Mouse (Mus musculus) heart, embryonic 14.5 days (tissue): ENCODE measurements around the gene Atl3. TPM values are rescaled to one million over a fixed set of nuclear protein-coding genes. Genes with fewer than 3 reads are reported as not detected.

ENCODE experiments used
- ATAC-seq: fragments of 200-750 bp; cut with Nextera tagmentation; 2 replicates; pipeline ENCODE4 v1.8.0; 2017; ENCODE audit warnings: low read depth, moderate TSS enrichment; ENCODE audit not compliant: insufficient number of reproducible peaks, insufficient read depth, low FRiP score
- H3K27ac ChIP-seq, 2 experiments: fragments of 200-500 bp in 1 of 2; fragments of 300-500 bp in 1 of 2; sonication (generic) in 1 of 2; replicated peaks in 1 of 2; 2 replicates each; pipeline ENCODE4 v1.5.1; 2012 to 2014; ENCODE audit warnings: low read depth in 2 of 2, low read length in 2 of 2, control low read depth in 1 of 2, mild to moderate bottlenecking in 1 of 2, mixed read lengths in 1 of 2; ENCODE audit not compliant: control insufficient read depth in 1 of 2, insufficient read depth in 1 of 2
- H3K27me3 ChIP-seq: fragments of 300-500 bp; sonication (generic); 2 replicates; pipeline ENCODE4 v1.6.1; 2014; ENCODE audit warnings: mild to moderate bottlenecking, low read length, control low read depth; ENCODE audit not compliant: control insufficient read depth, insufficient read depth
- H3K36me3 ChIP-seq: fragments of 300-500 bp; sonication (generic); 2 replicates; pipeline ENCODE4 v1.6.1; 2014; ENCODE audit warnings: mild to moderate bottlenecking, control low read depth, low read length, mixed read lengths; ENCODE audit not compliant: control insufficient read depth, insufficient read depth
- H3K4me1 ChIP-seq, 2 experiments: fragments of 200-500 bp in 1 of 2; fragments of 300-500 bp in 1 of 2; sonication (generic) in 1 of 2; 2 replicates each; pipeline ENCODE4 v1.6.1; 2012 to 2014; ENCODE audit warnings: low read length in 2 of 2, control low read depth in 1 of 2, mixed read lengths in 1 of 2; ENCODE audit not compliant: control insufficient read depth in 2 of 2, insufficient read depth in 2 of 2
- H3K4me2 ChIP-seq: fragments of 300-500 bp; sonication (generic); 2 replicates; pipeline ENCODE4 v1.6.1; 2014; ENCODE audit warnings: mild to moderate bottlenecking, low read length
- H3K4me3 ChIP-seq, 2 experiments: fragments of 200-500 bp in 1 of 2; fragments of 300-500 bp in 1 of 2; sonication (generic) in 1 of 2; 2 replicates each; pipeline ENCODE4 v1.5.1; 2012 to 2014; ENCODE audit warnings: low read length in 2 of 2, mild to moderate bottlenecking in 2 of 2, control low read depth in 1 of 2, low read depth in 1 of 2, moderate library complexity in 1 of 2; ENCODE audit not compliant: control insufficient read depth in 1 of 2, insufficient read depth in 1 of 2
- H3K9ac ChIP-seq: fragments of 300-500 bp; sonication (generic); 2 replicates; pipeline ENCODE4 v1.6.1; 2014; ENCODE audit warnings: mild to moderate bottlenecking, low read length
- H3K9me3 ChIP-seq: fragments of 300-500 bp; sonication (generic); 2 replicates; pipeline ENCODE4 v1.6.1; 2016; ENCODE audit warnings: low read length, control low read depth; ENCODE audit not compliant: control insufficient read depth
- WGBS: fragments of 180-500 bp; shearing (Covaris S2); extraction: QIAGEN DNeasy Blood & Tissue Kit; methylation state at CpG from one replicate; pipeline ENCODE4 v1.1.7; 2014; 5-methylcytosine and 5-hydroxymethylcytosine counted together
- polyA plus RNA-seq: library from polyadenylated mRNA; unstranded; fragments of >200 nt; fragmentation: Nextera tagmentation; extraction: Ambion mirVana; gene quantifications from 2 replicates; pipeline ENCODE4 v1.2.1, GENCODE M21; 2014

Gene Atl3
- polyA plus RNA-seq, 1 experiment from 2014 or later, result 12.1 TPM

DNA sequence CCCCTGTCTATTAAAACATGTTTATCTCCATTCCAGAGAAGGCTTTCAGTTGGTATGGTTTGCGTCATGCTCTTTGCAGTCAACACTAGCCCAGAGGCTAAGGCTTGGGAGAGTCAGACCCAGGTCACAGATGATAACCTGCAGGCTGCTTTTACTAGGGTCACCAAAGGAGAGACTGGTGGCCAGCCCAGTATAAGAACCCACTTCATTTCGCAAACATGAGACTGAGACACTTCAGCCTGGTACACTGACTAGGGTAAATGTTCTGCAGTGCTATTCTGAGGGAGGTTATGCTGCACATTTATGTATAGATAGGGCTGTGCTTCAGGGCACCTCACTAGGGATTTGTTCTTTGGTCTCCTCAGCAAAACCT lies 58.4 kb downstream of the Atl3 start:
- Histone ChIP-seq H3K27me3 (no peaks in the 10 kb centered on the region), H3K9ac (no peak overlapping the region), H3K4me2 (no peak overlapping the region), H3K9me3 (no peaks in the 10 kb centered on the region), H3K36me3 (no peaks in the 10 kb centered on the region), H3K4me3 (no peak overlapping the region), H3K27ac (peak overlapping the region; percentile 70 to 81), H3K4me1 (peaks cover 9 to 24% of the 10 kb centered on the region in 2 experiments)
- ATAC-seq, result peak; percentile 34; the same call in 1 of the 2 replicates
- 14% methylated on average over 2 of the region's 2 CpGs for WGBS

DNA sequence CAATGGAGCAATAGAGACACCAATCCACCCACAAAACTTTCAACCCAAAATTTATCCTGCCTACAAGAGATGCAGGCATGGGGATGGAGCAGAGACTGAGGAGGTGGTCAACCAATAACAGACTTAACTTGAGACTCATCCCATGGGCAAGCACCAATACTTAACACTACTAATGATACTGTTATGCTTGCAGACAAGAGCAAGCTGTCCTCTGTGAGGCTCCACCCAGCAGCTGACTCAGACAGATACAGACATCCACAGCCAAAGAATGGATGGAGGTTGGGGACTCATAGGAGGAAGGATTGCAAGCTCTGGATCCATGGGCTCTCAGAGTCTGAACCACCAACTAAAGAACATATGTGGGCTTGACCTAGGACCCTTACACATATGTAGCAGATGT lies 59.6 kb downstream of the Atl3 start:
- no peaks in the 10 kb centered on the region for H3K27me3 ChIP-seq
- ATAC-seq, result no peak

GRCm38 (mm10) chr19:7554881-7555280 lies 61.0 kb downstream of the Atl3 start:
- ATAC-seq, result no peak
- no peaks in the 10 kb centered on the region for H3K27me3 ChIP-seq
- no peak overlapping the region for H3K4me3 ChIP-seq
- no peaks in the 10 kb centered on the region for H3K9me3 ChIP-seq
- H3K36me3 ChIP-seq, result peaks cover 5% of the 10 kb centered on the region
- no peak overlapping the region for H3K9ac ChIP-seq
- no peak overlapping the region for H3K27ac ChIP-seq
- H3K4me2 ChIP-seq, result no peak overlapping the region
- H3K4me1 ChIP-seq, result peaks cover 14 to 18% of the 10 kb centered on the region in 2 experiments
- 63% methylated on average over 4 of the region's 4 CpGs for WGBS

More for the DNA sequence above, 59.6 kb downstream of the Atl3 start:
- H3K4me3 ChIP-seq, result no peak overlapping the region
- H3K36me3 ChIP-seq, result no peaks in the 10 kb centered on the region
- no peak overlapping the region for H3K27ac ChIP-seq
- no peak overlapping the region for H3K9ac ChIP-seq
- peaks cover 14 to 19% of the 10 kb centered on the region in 2 experiments for H3K4me1 ChIP-seq
- no peak overlapping the region for H3K4me2 ChIP-seq
- no peaks in the 10 kb centered on the region for H3K9me3 ChIP-seq

DNA sequence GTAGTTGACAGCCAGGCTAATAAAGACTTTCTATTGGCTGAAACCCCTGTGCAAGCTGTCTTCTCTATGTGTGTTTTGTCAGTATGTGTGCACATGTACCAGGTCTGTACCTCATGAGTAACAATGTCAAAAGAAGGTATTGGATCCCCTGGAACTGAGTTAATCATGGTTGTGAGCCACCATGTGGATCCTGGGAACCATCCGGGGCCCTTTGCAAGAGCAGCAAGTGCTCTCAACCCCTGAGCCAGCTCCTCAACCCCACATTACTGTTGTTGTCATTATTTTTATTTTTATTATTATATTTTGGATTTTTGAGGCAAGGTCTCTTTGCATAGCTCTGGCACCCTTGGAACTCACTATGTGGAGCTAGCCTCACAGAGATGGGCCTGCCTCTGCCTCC lies 62.8 kb downstream of the Atl3 start:
- H3K9me3 ChIP-seq, result no peaks in the 10 kb centered on the region
- H3K4me2 ChIP-seq, result no peak overlapping the region
- H3K27me3 ChIP-seq, result no peaks in the 10 kb centered on the region
- H3K36me3 ChIP-seq, result peaks cover 9% of the 10 kb centered on the region
- no peak overlapping the region for H3K27ac ChIP-seq
- WGBS, result 93% methylated on average over 1 of the region's 1 CpGs
- no peak for ATAC-seq
- no peak overlapping the region for H3K4me3 ChIP-seq
- peaks cover 12 to 19% of the 10 kb centered on the region in 2 experiments for H3K4me1 ChIP-seq
- no peak overlapping the region for H3K9ac ChIP-seq

DNA sequence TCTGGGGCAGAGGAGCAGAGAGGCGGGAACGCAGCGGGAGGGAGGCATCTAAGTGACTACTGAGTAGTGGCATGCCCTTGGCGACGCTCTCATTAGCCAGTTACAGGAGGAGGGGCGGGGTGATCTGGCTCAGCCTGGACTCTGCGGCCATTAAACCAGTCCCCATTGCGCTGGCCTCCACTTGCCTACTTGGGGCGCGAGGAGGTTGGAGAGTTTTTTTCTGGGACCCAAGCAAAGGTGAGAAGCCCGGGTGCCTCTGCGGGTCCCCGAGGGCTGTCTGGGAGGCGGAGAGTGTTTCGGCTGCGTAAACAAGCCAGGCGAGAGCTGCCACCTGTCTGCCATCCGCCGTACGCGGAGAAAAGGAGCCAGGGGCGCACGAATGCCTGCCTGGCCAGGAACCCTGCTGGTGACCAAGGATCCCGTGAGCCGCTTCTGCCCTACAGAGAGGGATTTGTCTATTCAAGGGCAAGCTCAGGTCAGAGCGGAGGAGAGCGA lies 63.5 kb downstream of the Atl3 start, which contains the start of gene Pla2g16:
Pla2g16 (plus strand) TSS at position 132 of the 495 bp plus-strand sequence.
- peaks cover 9% of the 10 kb centered on the region for H3K36me3 ChIP-seq
- peak within 1 kb of the TSS; percentile 82 for H3K4me2 ChIP-seq
- no peaks in the 10 kb centered on the region for H3K9me3 ChIP-seq
- H3K4me1 ChIP-seq, result peaks cover 7 to 15% of the 10 kb centered on the region in 2 experiments
- peak; percentile 87 for ATAC-seq
- peak within 1 kb of the TSS; percentile 57 to 63 for H3K4me3 ChIP-seq
- peak within 1 kb of the TSS; percentile 76 for H3K9ac ChIP-seq
- H3K27ac ChIP-seq, result peak within 1 kb of the TSS; percentile 66 to 79
- under 1% methylated on average over 27 of the region's 27 CpGs for WGBS
- no peaks in the 10 kb centered on the region for H3K27me3 ChIP-seq

DNA sequence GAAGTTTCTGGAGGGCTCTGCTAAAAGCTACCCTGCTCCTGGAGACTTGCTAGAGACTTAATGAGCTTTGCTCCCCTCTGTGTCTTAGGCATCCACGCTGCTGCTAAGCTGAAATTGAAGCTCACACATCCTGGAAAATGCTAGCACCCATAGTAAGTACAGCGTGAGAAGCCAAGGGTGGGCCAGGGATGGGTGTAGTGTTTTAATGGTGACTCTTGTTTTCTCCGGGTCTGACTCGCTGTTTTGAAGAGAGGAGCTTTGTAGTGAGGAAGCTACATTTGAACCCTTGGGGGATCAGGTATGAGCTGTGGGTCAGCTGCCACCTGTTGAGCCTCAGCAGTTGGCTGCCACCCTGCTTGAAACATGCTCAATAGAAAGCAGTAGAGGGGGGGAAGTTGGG lies 64.0 kb downstream of the Atl3 start:
- Histone ChIP-seq H3K9me3 (no peaks in the 10 kb centered on the region), H3K4me1 (peaks cover 5 to 11% of the 10 kb centered on the region in 2 experiments; a peak in 3 of 4 replicates), H3K27ac (peak overlapping the region; percentile 66 to 79), H3K4me3 (peak overlapping the region; percentile 57 to 63), H3K36me3 (peaks cover 9% of the 10 kb centered on the region), H3K4me2 (peak overlapping the region; percentile 82), H3K27me3 (no peaks in the 10 kb centered on the region), H3K9ac (peak overlapping the region; percentile 76)
- no peak for ATAC-seq
- 6% methylated on average over 4 of the region's 4 CpGs for WGBS

DNA sequence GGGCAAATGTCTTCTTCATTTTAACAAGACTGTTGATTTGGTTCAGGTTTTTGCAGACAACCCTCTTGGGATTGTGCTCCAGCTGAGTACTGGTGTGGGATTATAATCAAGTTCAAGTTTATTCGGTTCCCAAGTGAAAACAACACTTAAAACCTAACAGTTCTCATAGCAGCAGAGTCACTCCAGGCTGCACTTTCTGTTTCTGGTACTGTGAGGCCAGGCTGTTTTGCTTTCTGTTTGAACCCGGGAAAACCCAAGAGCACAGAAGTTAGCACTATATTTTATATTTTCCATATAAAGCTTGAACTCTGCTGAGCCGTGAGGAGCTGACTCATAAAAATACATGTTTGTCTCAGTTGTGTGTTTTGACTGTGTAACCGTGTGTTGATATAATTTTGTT lies 64.8 kb downstream of the Atl3 start:
- Histone ChIP-seq H3K4me3 (peak overlapping the region; percentile 57 to 63), H3K36me3 (peaks cover 9% of the 10 kb centered on the region), H3K9me3 (no peaks in the 10 kb centered on the region), H3K4me1 (peaks cover 5 to 8% of the 10 kb centered on the region in 2 experiments; a peak in 2 of 4 replicates), H3K4me2 (peak overlapping the region; percentile 82), H3K27me3 (no peaks in the 10 kb centered on the region), H3K9ac (peak overlapping the region; percentile 76), H3K27ac (no peak overlapping the region)
- WGBS, result 68% methylated on average over 4 of the region's 4 CpGs
- no peak for ATAC-seq

DNA sequence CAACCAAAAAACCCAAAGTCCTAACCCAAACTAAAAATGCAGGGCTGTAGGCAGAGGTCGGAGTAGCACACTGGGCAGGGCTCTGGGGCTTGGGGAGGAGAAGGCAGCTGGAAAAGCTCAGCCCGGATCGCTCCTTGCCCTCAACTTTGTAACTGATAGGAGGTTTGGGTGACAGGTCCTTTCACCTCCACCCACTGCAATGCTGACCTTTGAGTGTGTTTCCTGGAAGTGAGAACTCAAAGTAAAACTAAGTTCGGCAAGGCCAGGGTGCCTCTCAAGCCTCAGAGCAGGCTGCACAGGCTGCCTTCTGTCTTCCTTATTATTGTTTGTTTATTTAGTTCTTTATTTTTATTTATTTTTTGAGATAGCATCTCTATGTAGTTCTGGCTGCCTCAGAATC lies 66.1 kb downstream of the Atl3 start:
- Histone ChIP-seq H3K27ac (no peak overlapping the region), H3K9me3 (no peaks in the 10 kb centered on the region), H3K4me3 (no peak overlapping the region), H3K4me2 (no peak overlapping the region), H3K4me1 (peaks cover 5 to 8% of the 10 kb centered on the region in 2 experiments; a peak in 2 of 4 replicates), H3K36me3 (peaks cover 9% of the 10 kb centered on the region), H3K27me3 (no peaks in the 10 kb centered on the region), H3K9ac (no peak overlapping the region)
- no peak for ATAC-seq
- WGBS, result 36% methylated on average over 4 of the region's 4 CpGs
